Mouse (Mus musculus) midbrain, embryonic 16.5 days (tissue): ENCODE results near the gene Acvr2a. TPM values are rescaled to one million over a fixed set of nuclear protein-coding genes. Genes with fewer than 3 reads are reported as not detected.
A peak's percentile ranks its signal among the peaks of the same experiment; 100 is the strongest.

Experiments
- ATAC-seq: fragments of 200-750 bp; cut with Nextera tagmentation; 2 replicates; pipeline ENCODE4 v1.8.0; 2017; ENCODE audit warnings: moderate TSS enrichment
- H3K27ac ChIP-seq: fragments of 300-500 bp; sonication (generic); 2 replicates; pipeline ENCODE4 v1.5.1; 2014; ENCODE audit warnings: mild to moderate bottlenecking, low read length, mixed read lengths
- H3K27me3 ChIP-seq: fragments of 300-500 bp; sonication (generic); 2 replicates; pipeline ENCODE4 v1.6.1; 2014; ENCODE audit warnings: low read depth, low read length, mixed read lengths; ENCODE audit not compliant: control insufficient read depth, insufficient read depth
- H3K36me3 ChIP-seq: fragments of 300-500 bp; sonication (generic); 2 replicates; pipeline ENCODE4 v1.6.1; 2014; ENCODE audit warnings: mild to moderate bottlenecking, low read length, moderate library complexity, mixed read lengths; ENCODE audit not compliant: control insufficient read depth, insufficient read depth
- H3K4me1 ChIP-seq: fragments of 300-500 bp; sonication (generic); 2 replicates; pipeline ENCODE4 v1.6.1; 2014; ENCODE audit warnings: mild to moderate bottlenecking, low read length, mixed read lengths; ENCODE audit not compliant: control insufficient read depth, insufficient read depth
- H3K4me2 ChIP-seq: fragments of 300-500 bp; sonication (generic); 2 replicates; pipeline ENCODE4 v1.6.1; 2014; ENCODE audit warnings: mild to moderate bottlenecking, low read length, mixed read lengths
- H3K4me3 ChIP-seq: fragments of 300-500 bp; sonication (generic); 2 replicates; pipeline ENCODE4 v1.5.1; 2014; ENCODE audit warnings: low read depth, mild to moderate bottlenecking, low read length, moderate library complexity, mixed read lengths
- H3K9ac ChIP-seq: fragments of 300-500 bp; sonication (generic); 2 replicates; pipeline ENCODE4 v1.6.1; 2014; ENCODE audit warnings: low read depth, low read length, mixed read lengths
- H3K9me3 ChIP-seq: fragments of 300-500 bp; sonication (generic); replicated peaks from 2 replicates; pipeline ENCODE4 v1.6.1; 2014; ENCODE audit warnings: mild to moderate bottlenecking, low read length, mixed read lengths; ENCODE audit not compliant: control insufficient read depth, poor library complexity, severe bottlenecking
- WGBS: fragments of 180-500 bp; shearing (Covaris S2); extraction: QIAGEN DNeasy Blood & Tissue Kit; methylation state at CpG from one replicate; pipeline ENCODE4 v1.1.7; 2014; 5-methylcytosine and 5-hydroxymethylcytosine counted together
- polyA plus RNA-seq: library from polyadenylated mRNA; unstranded; fragments of >200 nt; fragmentation: Nextera tagmentation; extraction: Ambion mirVana; gene quantifications from 2 replicates; pipeline ENCODE4 v1.2.1, GENCODE M21; 2015

The Acvr2a gene
- polyA plus RNA-seq, 1 experiment from 2014 or later = 45.7 TPM

GRCm38 (mm10) chr2:48935058-48935457 is 121.1 kb downstream of the Acvr2a start:
- no peak for ATAC-seq
- Histone ChIP-seq H3K9ac (no peak overlapping the region), H3K27me3 (no peaks in the 10 kb centered on the region), H3K36me3 (peaks cover 5% of the 10 kb centered on the region; the same call in 1 of the 2 replicates), H3K4me2 (no peak overlapping the region), H3K4me3 (no peak overlapping the region), H3K4me1 (no peaks in the 10 kb centered on the region), H3K9me3 (no peaks in the 10 kb centered on the region), H3K27ac (no peak overlapping the region)
- 94% methylated on average over 2 of the region's 2 CpGs for WGBS

- H3K36me3 ChIP-seq = no peaks in the 10 kb centered on the region
- no peaks in the 10 kb centered on the region for H3K27me3 ChIP-seq
- H3K4me1 ChIP-seq = peaks cover 19% of the 10 kb centered on the region
- ATAC-seq = no peak
- WGBS = 81% methylated on average over 3 of the region's 3 CpGs
- 0 out of 2 replicates have a peak overlapping the region, but pooled peaks have one; percentile 38 for H3K9ac ChIP-seq
- peak overlapping the region; percentile 79 for H3K4me2 ChIP-seq
- H3K27ac ChIP-seq = no peak overlapping the region
- no peaks in the 10 kb centered on the region for H3K9me3 ChIP-seq
- H3K4me3 ChIP-seq = peak overlapping the region; percentile 85
Measured at GRCm38 (mm10) chr2:48947761-48948160, 133.9 kb downstream of the Acvr2a start.

GRCm38 (mm10) chr2:48948841-48949584 is 135.1 kb downstream of the Acvr2a start, which contains the start of gene Mbd5:
Gene Mbd5, plus strand, starts transcription at chr2:48949508.
- under 1% methylated on average over 47 of the region's 49 CpGs for WGBS
- ATAC-seq = peak; percentile 98
- H3K9ac ChIP-seq = peak within 1 kb of the TSS; percentile 96

GRCm38 (mm10) chr2:48949743-48950251 is 135.9 kb downstream of the Acvr2a start:
- Histone ChIP-seq H3K4me3 (peak overlapping the region; percentile 70), H3K4me1 (peaks cover 21% of the 10 kb centered on the region), H3K27ac (peak overlapping the region; percentile 90), H3K9me3 (no peaks in the 10 kb centered on the region), H3K4me2 (peak overlapping the region; percentile 70), H3K36me3 (no peaks in the 10 kb centered on the region), H3K9ac (peak overlapping the region; percentile 77), H3K27me3 (no peaks in the 10 kb centered on the region)
- peak; percentile 76 for ATAC-seq
- 0% methylated on average over 8 of the region's 9 CpGs for WGBS

More at GRCm38 (mm10) chr2:48948841-48949584, 135.1 kb downstream of the Acvr2a start, which contains the start of gene Mbd5:
- Histone ChIP-seq H3K4me2 (peak within 1 kb of the TSS; percentile 79), H3K27me3 (no peaks in the 10 kb centered on the region), H3K4me1 (peaks cover 21% of the 10 kb centered on the region), H3K27ac (peak within 1 kb of the TSS; percentile 90), H3K36me3 (no peaks in the 10 kb centered on the region), H3K9me3 (no peaks in the 10 kb centered on the region), H3K4me3 (peak within 1 kb of the TSS; percentile 85)

GRCm38 (mm10) chr2:48950252-48950315 is 136.2 kb downstream of the Acvr2a start, which contains the start of gene Orc4:
Gene Orc4, minus strand, starts transcription at chr2:48950277.
- WGBS = 0% methylated on average over 2 of the region's 2 CpGs
- Histone ChIP-seq H3K9ac (peak within 1 kb of the TSS; percentile 77), H3K4me2 (peak within 1 kb of the TSS; percentile 70), H3K4me1 (peaks cover 21% of the 10 kb centered on the region), H3K27me3 (no peaks in the 10 kb centered on the region), H3K9me3 (no peaks in the 10 kb centered on the region), H3K36me3 (no peaks in the 10 kb centered on the region), H3K27ac (peak within 1 kb of the TSS; percentile 90), H3K4me3 (peak within 1 kb of the TSS; percentile 85)
- no peak for ATAC-seq

GRCm38 (mm10) chr2:48950316-48950880 is 136.5 kb downstream of the Acvr2a start:
- peak overlapping the region; percentile 77 for H3K9ac ChIP-seq
- H3K9me3 ChIP-seq = no peaks in the 10 kb centered on the region
- peak overlapping the region; percentile 70 for H3K4me3 ChIP-seq
- ATAC-seq = no peak
- peak overlapping the region; percentile 70 for H3K4me2 ChIP-seq
- H3K27me3 ChIP-seq = no peaks in the 10 kb centered on the region
- H3K36me3 ChIP-seq = no peaks in the 10 kb centered on the region
- H3K27ac ChIP-seq = peak overlapping the region; percentile 90
- peaks cover 21% of the 10 kb centered on the region for H3K4me1 ChIP-seq
- 7% methylated on average over 6 of the region's 6 CpGs for WGBS

Other genes starting within 250 kb of the Acvr2a start
- 32.4 and 37.7 TPM in 2 replicates for gene Mbd5, start 135.4 kb downstream of the Acvr2a start, polyA plus RNA-seq
- gene Orc4, start 136.2 kb downstream of the Acvr2a start, polyA plus RNA-seq = 89.1 and 89.8 TPM in 2 replicates